Mouse (Mus musculus): ENCODE measurements around the gene Nrxn3. TPM values are rescaled to one million over a fixed set of nuclear protein-coding genes. Genes with fewer than 3 reads are reported as not detected.

The Nrxn3 gene
- total RNA-seq, 2 experiments from 2014 or later: 153 to 168 TPM

DNA sequence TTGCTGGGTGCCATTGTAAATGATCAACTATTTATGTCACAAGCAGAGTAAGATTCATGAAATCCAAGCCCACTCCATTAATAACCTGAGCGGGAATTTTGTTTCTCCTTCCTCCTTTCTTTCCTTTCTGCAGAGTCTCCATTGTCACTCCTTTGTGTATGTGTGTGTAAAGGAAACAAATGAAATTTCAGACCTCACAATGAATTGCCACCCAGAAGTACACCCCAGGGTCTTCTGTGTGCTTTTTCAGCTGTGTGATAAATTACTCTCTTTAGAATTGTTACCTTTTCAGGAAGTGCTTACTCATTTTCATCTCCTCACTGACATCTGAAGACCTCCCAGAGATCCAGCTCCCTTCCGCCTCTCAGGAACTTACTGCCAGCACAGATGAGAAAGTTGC, 1506.4 kb downstream of the Nrxn3 start:
- no peak for DNase-seq (ENCODE audit: low spot score in 2 of 2)

DNA sequence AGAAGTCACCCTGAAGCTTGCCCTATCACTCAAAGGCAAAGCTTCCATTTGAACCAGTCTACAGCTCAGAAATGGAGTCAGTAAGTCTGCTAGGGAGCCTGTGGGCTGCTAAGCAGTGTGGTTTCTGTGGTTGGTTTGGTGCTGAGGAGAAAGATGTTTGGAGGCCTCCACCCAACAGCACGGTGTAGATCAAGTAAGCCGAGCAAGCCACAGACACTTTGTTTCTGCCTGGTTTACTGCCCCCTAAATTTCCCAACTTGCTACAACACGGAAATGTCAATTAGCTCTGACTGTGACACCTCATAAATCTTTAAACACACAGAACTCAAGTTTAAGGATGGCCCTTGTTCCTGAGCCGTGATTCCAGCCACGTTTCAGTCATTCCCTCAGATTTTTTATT, 1513.4 kb downstream of the Nrxn3 start:
- DNase-seq (ENCODE audit: low spot score in 2 of 2): no peak

DNA sequence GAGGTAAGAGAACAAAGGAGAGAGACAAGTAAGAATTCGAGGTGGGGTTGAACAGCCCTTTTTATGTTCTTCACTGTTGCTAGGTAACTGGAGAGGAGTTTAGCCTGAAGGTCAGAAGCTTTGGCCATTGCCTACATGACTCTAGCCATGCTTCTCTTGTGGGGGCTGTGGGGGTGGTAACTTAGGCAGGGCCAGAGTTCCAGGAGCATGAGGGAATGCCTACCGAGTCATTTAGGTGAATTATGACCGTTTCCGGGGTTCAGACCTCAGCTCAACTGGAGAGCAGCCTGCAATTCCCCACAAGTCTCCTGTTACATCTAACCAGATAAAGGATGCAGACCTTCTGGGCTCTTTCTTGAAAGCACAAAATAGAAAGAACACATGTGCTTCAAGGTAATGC, 1537.6 kb downstream of the Nrxn3 start:
- DNase-seq (ENCODE audit: low spot score in 2 of 2): no peak

DNA sequence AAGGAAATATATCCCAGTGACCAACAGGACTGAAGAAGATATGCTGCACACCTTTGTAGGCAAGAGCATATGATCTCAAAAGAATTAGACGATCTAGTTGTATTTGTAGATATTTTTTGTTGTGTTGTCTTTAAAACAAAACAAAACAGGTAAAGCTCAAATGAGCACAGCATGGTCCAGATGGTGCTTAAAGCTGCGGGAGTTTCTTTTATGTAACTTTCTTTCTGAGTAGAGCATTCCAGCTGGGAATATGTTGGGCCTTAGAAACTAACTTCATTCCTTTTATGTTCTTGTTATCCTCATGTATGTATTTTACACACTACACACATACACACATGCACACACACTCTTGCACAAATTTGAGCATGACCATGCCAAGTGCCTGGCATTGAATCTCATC, 1545.4 kb downstream of the Nrxn3 start:
- no peak for DNase-seq (ENCODE audit: low spot score in 2 of 2)

DNA sequence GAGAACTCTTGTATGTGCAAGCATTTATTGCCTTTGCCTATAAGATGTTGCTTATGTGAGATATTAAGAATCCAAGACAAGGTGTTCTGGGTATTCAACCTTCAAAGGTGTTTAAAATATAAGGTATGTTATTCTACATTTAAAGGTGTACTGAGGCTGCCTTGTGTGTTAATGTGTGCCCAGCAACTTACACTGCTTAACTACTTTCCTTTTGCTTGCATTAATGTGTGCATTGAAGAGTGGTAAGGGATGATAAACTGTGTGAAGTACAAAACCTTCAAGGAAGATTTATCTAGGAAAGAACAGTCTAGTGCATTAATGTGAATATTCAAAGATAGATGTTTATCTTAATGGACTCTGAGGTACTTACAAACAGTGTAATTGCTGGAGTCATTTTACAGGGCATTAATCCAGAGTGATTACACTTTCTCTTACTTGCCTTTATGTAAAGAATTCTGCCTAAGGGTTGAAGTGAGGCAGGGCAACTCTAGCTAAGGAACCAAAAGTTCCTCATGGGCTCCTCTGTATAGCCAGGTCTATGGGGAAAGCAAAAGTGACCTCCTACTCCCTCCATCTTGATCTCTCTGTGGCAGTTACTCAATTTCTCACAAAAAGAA, 1548.2 kb downstream of the Nrxn3 start:
- no peak for DNase-seq (ENCODE audit: low spot score in 2 of 2)

DNA sequence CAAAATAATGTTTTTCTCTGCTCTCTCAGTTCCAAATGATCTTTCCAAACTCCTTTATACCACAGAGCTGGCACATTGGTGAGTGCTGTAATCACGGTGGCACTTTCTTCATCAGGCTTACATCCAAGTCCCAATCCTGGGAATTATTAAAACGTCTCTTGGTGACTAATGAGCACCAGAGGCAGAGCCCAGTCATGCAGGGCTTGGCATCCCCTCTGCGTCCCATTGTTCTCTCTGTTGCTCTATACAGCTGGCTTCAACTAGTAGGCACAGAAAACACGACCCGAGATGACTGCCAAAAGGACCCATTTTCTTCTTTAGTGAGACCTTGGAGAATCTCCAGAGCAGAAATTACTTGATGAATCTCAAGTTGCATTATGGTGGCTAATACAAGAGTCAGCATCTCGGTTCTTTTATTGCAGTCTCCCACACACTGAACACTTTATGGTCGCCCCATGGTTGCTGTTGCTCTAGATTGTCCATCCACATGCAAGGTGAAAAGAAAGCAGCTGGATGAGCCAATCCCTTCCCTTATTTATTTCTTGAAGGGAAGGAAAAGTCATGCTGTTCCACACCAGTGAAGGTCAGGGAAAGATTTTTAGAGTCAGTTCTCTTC, 1552.1 kb downstream of the Nrxn3 start:
- DNase-seq (ENCODE audit: low spot score in 2 of 2): peak; percentile 35 to 46

DNA sequence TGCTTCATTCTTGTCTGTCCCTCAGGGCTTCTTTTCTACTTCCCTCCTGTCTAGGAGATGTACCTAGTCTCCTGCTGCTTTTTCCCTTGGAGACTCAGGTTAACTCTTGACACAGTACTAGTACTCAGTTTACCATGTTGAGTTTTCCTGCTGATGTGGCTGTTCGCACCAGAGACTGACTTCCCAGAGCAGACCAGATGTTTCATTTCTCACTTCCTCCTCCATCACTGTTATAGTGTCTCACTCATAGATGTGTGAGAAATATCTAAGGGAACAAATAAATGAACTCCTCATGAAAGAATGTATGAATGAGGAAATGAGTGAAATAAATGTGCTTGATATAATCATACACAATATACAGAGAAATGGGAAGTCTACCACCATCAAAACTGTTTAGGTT, 1558.6 kb downstream of the Nrxn3 start:
- no peak for DNase-seq (ENCODE audit: low spot score in 2 of 2)

DNA sequence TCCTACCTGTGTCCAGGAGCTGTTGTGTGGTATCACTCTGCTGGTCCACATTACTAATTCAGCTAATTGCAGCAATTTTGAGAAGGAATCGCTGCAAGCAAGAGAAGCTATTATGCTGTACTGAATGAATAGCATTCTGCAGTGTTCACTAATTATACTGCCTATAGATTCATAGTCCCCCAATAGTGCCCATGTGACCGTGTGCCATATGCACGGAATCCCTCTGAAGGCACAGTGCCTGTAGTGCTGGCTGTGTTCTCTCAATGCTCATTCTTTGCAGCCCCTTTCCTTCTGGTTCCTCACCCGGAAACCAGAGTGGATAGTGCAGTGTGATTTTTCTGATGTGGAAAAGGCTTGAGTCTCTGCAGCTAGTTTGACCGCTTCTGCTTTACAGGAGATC, 1560.3 kb downstream of the Nrxn3 start:
- no peak for DNase-seq (ENCODE audit: low spot score in 2 of 2)

DNA sequence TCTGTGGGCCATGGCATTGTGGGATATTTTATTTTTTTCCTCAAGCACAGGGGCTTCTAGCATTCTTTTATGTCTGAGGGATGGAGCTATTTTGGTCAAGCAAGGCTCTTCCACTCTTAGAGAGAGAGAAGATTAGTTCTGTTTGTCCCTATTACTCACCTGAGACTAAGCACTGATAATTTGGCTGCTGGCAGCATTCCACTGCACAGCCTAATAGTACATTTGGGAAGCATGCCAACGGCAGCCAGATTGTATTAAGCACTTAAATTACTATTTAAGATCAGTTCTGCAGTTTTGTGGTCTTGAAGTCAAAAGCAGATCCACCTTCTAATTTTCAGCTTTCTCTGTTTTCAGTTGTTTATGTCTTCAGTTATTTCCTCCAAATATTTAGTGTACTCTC, 1580.0 kb downstream of the Nrxn3 start:
- DNase-seq (ENCODE audit: low spot score in 2 of 2): no peak

DNA sequence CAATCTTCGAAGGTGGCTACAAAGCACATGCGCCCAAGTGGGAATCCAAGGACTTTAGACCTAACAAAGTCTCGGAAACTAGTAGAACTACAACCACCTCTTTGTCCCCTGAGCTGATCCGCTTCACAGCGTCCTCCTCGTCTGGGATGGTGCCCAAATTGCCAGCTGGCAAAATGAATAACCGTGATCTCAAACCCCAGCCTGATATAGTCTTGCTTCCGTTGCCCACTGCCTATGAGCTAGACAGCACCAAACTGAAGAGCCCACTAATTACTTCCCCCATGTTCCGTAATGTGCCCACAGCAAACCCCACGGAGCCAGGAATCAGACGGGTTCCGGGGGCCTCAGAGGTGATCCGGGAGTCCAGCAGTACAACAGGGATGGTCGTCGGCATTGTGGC, 1609.1 kb downstream of the Nrxn3 start:
- no peak for DNase-seq (ENCODE audit: low spot score in 2 of 2)

DNA sequence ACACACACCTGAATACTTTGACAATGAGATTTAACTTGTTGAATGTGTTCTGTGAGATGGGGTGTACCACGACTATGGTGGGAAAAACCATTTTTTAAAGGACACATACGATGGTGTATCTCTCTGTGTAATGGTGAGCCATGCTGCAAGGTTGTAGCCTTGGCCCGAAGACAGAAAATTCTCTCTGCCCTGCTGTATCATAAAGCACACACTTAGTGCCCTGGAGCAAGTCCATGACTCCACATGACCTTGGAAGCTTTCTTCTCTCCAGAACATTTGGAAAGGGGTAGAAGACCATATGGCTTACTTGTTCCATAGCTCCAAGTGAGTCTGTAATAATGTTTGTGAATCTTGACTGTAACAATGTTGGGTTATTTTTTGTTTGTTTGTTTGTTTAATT, 1609.8 kb downstream of the Nrxn3 start:
- DNase-seq (ENCODE audit: low spot score in 2 of 2): no peak

DNA sequence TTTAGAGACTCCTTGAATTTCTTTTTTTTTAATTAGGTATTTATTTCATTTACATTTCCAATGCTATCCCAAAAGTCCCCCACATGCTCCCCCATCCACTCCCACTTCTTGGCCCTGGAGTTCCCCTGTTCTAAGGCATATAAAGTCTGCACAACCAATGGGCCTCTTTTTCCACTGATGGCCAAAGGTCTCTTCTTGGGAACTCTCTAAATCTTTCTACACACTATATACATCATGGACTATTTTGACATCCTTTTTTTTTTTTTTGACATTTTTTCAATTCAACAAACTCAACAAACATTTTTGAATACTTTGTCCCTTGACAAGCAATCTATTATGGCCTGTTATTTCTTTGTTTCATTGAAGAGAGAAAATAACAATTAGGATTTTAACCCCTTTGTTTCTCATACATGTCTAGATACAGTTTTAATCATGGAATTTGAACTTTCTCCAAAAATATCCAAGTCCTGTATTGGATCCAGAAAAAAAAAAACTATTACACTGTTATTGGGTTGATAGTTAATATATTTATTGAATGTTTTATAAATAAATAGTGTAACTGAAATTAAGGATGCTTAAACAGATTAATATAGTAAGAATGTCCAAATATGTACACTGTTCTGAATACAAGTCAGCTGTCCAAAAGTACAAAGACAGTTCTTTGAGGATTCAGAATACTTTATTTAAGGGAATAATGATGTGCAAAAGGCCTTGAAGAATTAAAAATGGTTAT, 1615.0 kb downstream of the Nrxn3 start:
- no peak for DNase-seq (ENCODE audit: low spot score in 2 of 2)

DNA sequence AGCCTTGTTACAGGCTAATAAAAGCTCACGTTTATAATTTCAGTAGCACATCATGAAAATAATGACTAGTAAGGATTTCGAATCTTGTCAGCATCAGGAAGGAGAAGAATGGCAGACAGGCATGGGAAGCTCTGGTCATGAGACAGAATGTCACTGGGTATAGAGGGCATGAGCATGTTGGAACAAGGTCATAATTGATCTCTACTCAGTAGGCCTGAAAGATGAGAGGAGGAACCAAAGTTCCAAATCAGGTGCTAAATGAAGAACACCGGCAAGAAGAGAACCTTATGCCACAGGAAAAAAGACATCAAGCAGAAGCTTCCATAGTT, 1615.5 kb downstream of the Nrxn3 start:
- DNase-seq (ENCODE audit: low spot score in 2 of 2): no peak

Small RNA genes within 50 kb of the gene (microRNA-seq; reads per million reads assigned to microRNA genes)
- gene Gm23989: 0 reads per million in 2 experiments
- 0 reads per million in 2 experiments for gene Gm27313

Measured in layer of hippocampus, postnatal 10 days (tissue).